Mouse (Mus musculus): Measurements from ENCODE around the gene Mmp25. TPM values are rescaled to one million over a fixed set of nuclear protein-coding genes. Genes with fewer than 3 reads are reported as not detected.

Mmp25 gene
- polyA plus RNA-seq, 1 experiment = 1.3 TPM

DNA sequence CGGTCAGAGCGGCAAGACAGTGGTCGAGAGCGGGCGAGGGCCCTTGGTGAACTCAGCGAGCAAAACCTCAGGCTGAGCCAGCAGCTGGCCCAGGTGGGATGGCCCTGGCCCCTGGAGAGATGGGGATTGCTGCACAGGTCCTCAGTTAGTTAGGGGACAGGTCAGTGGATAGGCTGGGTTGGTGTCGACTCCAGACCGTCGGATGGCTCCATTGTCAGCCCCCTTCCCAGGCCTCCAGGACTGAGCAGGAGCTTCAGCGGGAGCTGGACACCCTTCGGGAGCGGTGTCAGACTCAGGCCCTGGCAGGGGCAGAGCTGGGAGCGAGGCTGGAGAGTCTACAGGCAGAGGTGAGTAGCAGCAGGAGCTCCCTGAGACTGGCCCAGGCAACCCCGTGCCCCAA is 20.4 kb upstream of the Mmp25 start:
- no peak for TF ChIP-seq CTCF (IDR thresholded peaks at IDR 0.05; ENCODE audit: extremely low read depth, insufficient read depth, insufficient read length, insufficient replicate concordance)
- no peak for TF ChIP-seq POLR2A (IDR thresholded peaks at IDR 0.05; ENCODE audit: low read depth, low read length)
- H3K4me1 ChIP-seq (ENCODE audit: control insufficient read depth, insufficient read depth, insufficient read length) = peaks cover 7% of the 10 kb centered on the region; the same call in 1 of the 2 replicates
- no peak overlapping the region for H3K27ac ChIP-seq (ENCODE audit: insufficient read depth, low read length)
- no peak for DNase-seq (ENCODE audit: low read depth in 1 of 2, low spot score in 2 of 2)
- no peak overlapping the region for H3K4me3 ChIP-seq (ENCODE audit: extremely low read depth, insufficient read depth, insufficient read length)
- 91% methylated on average over 14 of the region's 14 CpGs for WGBS
- H3K36me3 ChIP-seq (ENCODE audit: control insufficient read depth, insufficient read depth, low read length) = peaks cover 15% of the 10 kb centered on the region
- H3K27me3 ChIP-seq (ENCODE audit: control insufficient read depth, insufficient read depth, low read length) = peaks cover under 1% of the 10 kb centered on the region; the same call in 1 of the 2 replicates

DNA sequence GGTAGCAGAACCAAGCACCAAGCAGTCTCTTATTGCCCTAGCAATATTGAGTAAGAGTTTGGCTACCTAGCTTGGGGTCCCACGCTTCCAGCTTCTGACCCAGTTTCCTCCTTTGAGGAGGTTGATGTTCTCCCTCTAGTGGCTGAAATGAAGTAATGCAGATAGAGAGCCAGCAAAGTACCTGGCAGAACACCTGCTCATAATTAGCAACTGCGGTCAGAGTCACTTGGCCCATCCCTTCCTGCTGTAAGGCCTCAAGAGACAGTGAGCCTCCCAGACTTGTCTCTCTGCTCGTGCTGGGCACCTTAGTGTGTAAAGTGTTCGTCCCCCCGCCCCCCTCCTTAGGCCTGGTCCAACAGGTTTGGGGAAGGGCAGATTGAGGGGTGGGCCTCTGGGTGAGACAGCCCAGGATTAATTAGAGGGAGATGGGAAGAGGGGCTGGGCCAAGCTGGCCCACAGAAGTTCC is 19.5 kb upstream of the Mmp25 start:
- Histone ChIP-seq H3K4me1 (ENCODE audit: control insufficient read depth, insufficient read depth, insufficient read length) (peaks cover 10% of the 10 kb centered on the region; the same call in 1 of the 2 replicates), H3K27ac (ENCODE audit: insufficient read depth, low read length) (no peak overlapping the region), H3K36me3 (ENCODE audit: control insufficient read depth, insufficient read depth, low read length) (peaks cover 10% of the 10 kb centered on the region), H3K27me3 (ENCODE audit: control insufficient read depth, insufficient read depth, low read length) (peaks cover 3% of the 10 kb centered on the region), H3K4me3 (ENCODE audit: extremely low read depth, insufficient read depth, insufficient read length) (no peak overlapping the region)
- 31% methylated on average over 5 of the region's 5 CpGs for WGBS
- TF ChIP-seq POLR2A (IDR thresholded peaks at IDR 0.05; ENCODE audit: low read depth, low read length) (no peak), CTCF (IDR thresholded peaks at IDR 0.05; ENCODE audit: extremely low read depth, insufficient read depth, insufficient read length, insufficient replicate concordance) (peak; percentile 35; the same call in 1 of the 2 replicates)
- DNase-seq (ENCODE audit: low read depth in 1 of 2, low spot score in 2 of 2) = no peak

DNA sequence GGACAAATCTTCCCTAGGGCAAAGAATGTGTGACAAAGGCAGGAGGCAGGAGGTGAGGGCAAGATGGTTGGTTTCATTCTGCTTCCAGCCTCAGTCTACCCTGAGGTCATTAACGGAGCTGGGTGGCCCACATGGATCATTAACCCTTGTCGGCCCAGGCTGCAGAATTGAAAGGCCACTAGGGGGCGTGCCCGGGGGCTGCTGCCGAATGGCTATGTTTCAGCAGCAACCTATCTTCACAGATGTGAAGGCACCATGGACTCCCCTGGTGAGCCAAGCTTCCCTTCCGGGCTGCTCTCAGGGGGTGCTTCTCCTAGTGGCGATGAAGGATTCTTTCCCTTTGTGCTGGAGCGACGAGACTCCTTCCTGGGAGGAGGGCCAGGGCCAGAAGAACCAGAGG is 16.4 kb upstream of the Mmp25 start:
- no peak overlapping the region for H3K4me3 ChIP-seq (ENCODE audit: extremely low read depth, insufficient read depth, insufficient read length)
- TF ChIP-seq CTCF (IDR thresholded peaks at IDR 0.05; ENCODE audit: extremely low read depth, insufficient read depth, insufficient read length, insufficient replicate concordance) (peak; percentile 37; the same call in 1 of the 2 replicates), POLR2A (IDR thresholded peaks at IDR 0.05; ENCODE audit: low read depth, low read length) (no peak)
- peaks cover 3% of the 10 kb centered on the region for H3K27me3 ChIP-seq (ENCODE audit: control insufficient read depth, insufficient read depth, low read length)
- no peak overlapping the region for H3K27ac ChIP-seq (ENCODE audit: insufficient read depth, low read length)
- DNase-seq (ENCODE audit: low read depth in 1 of 2, low spot score in 2 of 2) = no peak
- H3K4me1 ChIP-seq (ENCODE audit: control insufficient read depth, insufficient read depth, insufficient read length) = peaks cover 10% of the 10 kb centered on the region; the same call in 1 of the 2 replicates
- no peaks in the 10 kb centered on the region for H3K36me3 ChIP-seq (ENCODE audit: control insufficient read depth, insufficient read depth, low read length)
- WGBS = 15% methylated on average over 9 of the region's 9 CpGs

- H3K27ac ChIP-seq (ENCODE audit: insufficient read depth, low read length) = no peak overlapping the region
- DNase-seq (ENCODE audit: low read depth in 1 of 2, low spot score in 2 of 2) = no peak
- WGBS = 4% methylated on average over 14 of the region's 14 CpGs
- peaks cover 10% of the 10 kb centered on the region; the same call in 1 of the 2 replicates for H3K4me1 ChIP-seq (ENCODE audit: control insufficient read depth, insufficient read depth, insufficient read length)
- no peak for TF ChIP-seq POLR2A (IDR thresholded peaks at IDR 0.05; ENCODE audit: low read depth, low read length)
- TF ChIP-seq CTCF (IDR thresholded peaks at IDR 0.05; ENCODE audit: extremely low read depth, insufficient read depth, insufficient read length, insufficient replicate concordance) = no peak
- no peak overlapping the region for H3K4me3 ChIP-seq (ENCODE audit: extremely low read depth, insufficient read depth, insufficient read length)
- H3K27me3 ChIP-seq (ENCODE audit: control insufficient read depth, insufficient read depth, low read length) = peaks cover 3% of the 10 kb centered on the region
- H3K36me3 ChIP-seq (ENCODE audit: control insufficient read depth, insufficient read depth, low read length) = no peaks in the 10 kb centered on the region
These were observed 15.8 kb upstream of the Mmp25 start for GRCm38 (mm10) chr17:23660876-23661200.

DNA sequence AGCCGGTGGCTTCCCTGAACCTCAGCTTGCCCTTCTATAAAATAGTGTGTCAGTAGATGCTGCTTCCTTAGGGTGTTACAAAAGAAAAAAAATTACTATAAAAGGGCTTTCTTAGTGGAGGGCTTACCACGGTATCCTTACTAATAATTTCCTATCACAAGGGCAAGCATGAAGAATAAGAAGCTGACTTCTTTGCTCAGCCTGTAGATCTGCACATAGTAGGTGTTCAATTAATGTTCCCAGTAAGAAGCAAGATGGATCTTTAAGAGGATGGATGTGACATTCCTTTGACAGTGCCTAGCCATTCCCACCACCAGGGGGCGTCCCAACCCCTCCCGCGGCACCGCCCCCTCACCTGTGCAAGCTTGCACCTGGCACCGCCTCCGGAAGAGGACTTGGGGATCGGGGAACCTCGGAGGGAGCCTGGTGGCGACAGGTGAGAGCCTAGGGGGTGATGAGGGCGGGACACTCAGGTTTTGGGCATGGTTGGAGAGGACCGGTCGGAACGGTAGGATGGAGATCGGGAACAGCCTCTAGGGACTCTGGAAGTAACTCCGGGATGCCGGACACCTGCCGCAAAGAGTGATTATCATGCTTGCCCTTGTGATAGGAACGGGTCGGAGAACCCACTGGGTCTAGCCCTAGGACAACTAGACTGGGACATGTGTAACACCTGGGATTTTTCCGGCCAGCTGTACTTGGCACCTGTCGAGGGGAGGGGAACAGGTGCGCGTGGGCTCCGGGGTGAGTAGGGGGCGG is 15.2 kb upstream of the Mmp25 start, which contains the start of gene Bicdl2:
TSS of gene Bicdl2 (plus strand) at position 390 of the 759 bp plus-strand sequence.
- peaks cover 3% of the 10 kb centered on the region for H3K27me3 ChIP-seq (ENCODE audit: control insufficient read depth, insufficient read depth, low read length)
- H3K27ac ChIP-seq (ENCODE audit: insufficient read depth, low read length) = no peak within 1 kb of the TSS
- 7% methylated on average over 27 of the region's 27 CpGs for WGBS
- no peak for TF ChIP-seq POLR2A (IDR thresholded peaks at IDR 0.05; ENCODE audit: low read depth, low read length)
- TF ChIP-seq CTCF (IDR thresholded peaks at IDR 0.05; ENCODE audit: extremely low read depth, insufficient read depth, insufficient read length, insufficient replicate concordance) = peak; percentile 59
- peak in 1 of 2 experiments; percentile 46 for DNase-seq (ENCODE audit: low read depth in 1 of 2, low spot score in 2 of 2)
- H3K4me3 ChIP-seq (ENCODE audit: extremely low read depth, insufficient read depth, insufficient read length) = peak within 1 kb of the TSS; percentile 31; the same call in 1 of the 2 replicates
- peaks cover 10% of the 10 kb centered on the region; the same call in 1 of the 2 replicates for H3K4me1 ChIP-seq (ENCODE audit: control insufficient read depth, insufficient read depth, insufficient read length)
- H3K36me3 ChIP-seq (ENCODE audit: control insufficient read depth, insufficient read depth, low read length) = no peaks in the 10 kb centered on the region

DNA sequence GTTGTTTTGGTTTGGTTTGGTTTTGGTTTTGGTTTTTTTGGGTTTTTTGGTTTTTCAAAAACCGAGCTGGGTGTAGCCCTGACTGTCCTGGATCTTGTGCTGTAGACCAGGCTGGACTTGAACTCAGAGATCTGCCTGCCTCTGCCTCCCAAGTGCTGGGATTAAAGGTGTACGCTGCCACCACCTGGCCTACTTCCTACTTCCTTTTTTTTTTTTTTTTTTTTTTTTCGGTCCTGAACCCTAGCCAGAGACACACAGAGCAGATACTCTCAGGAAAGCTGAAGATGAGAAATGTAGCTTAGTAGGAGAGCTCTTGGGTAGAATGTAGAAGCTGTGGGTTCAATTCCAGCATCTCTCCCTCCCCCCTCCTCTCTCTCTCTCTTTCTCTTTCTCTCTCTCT is 13.4 kb upstream of the Mmp25 start:
- WGBS = 69% methylated on average over 3 of the region's 3 CpGs
- Histone ChIP-seq H3K27me3 (ENCODE audit: control insufficient read depth, insufficient read depth, low read length) (peaks cover 3% of the 10 kb centered on the region), H3K27ac (ENCODE audit: insufficient read depth, low read length) (no peak overlapping the region), H3K4me1 (ENCODE audit: control insufficient read depth, insufficient read depth, insufficient read length) (peaks cover 7% of the 10 kb centered on the region; the same call in 1 of the 2 replicates), H3K4me3 (ENCODE audit: extremely low read depth, insufficient read depth, insufficient read length) (no peak overlapping the region), H3K36me3 (ENCODE audit: control insufficient read depth, insufficient read depth, low read length) (no peaks in the 10 kb centered on the region)
- no peak for TF ChIP-seq POLR2A (IDR thresholded peaks at IDR 0.05; ENCODE audit: low read depth, low read length)
- no peak for TF ChIP-seq CTCF (IDR thresholded peaks at IDR 0.05; ENCODE audit: extremely low read depth, insufficient read depth, insufficient read length, insufficient replicate concordance)
- DNase-seq (ENCODE audit: low read depth in 1 of 2, low spot score in 2 of 2) = no peak

DNA sequence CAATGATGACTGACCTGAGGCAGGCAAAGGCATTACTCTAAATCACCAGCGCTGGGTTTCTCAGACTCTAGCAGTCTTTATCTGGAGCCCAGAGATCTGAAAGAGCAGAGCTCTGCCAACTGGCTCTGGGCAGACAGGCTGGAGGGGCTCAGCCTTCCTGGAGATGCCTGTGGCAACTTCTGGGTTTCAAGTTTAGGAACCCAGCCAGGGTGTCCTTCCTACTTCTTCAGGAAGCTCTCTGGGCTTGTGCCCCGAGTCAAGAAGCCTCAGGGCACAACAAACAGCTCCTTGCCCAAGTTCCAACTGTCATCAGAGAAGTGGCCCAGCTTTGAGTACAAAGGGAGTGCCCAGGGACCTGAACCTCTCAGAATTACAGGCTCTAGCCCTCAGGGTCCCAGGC is 9.3 kb upstream of the Mmp25 start:
- 28% methylated on average over 2 of the region's 2 CpGs for WGBS
- no peak for DNase-seq (ENCODE audit: low read depth in 1 of 2, low spot score in 2 of 2)
- Histone ChIP-seq H3K27ac (ENCODE audit: insufficient read depth, low read length) (no peak overlapping the region), H3K36me3 (ENCODE audit: control insufficient read depth, insufficient read depth, low read length) (no peaks in the 10 kb centered on the region), H3K4me1 (ENCODE audit: control insufficient read depth, insufficient read depth, insufficient read length) (no peaks in the 10 kb centered on the region), H3K4me3 (ENCODE audit: extremely low read depth, insufficient read depth, insufficient read length) (no peak overlapping the region), H3K27me3 (ENCODE audit: control insufficient read depth, insufficient read depth, low read length) (no peaks in the 10 kb centered on the region)
- TF ChIP-seq POLR2A (IDR thresholded peaks at IDR 0.05; ENCODE audit: low read depth, low read length) = no peak
- TF ChIP-seq CTCF (IDR thresholded peaks at IDR 0.05; ENCODE audit: extremely low read depth, insufficient read depth, insufficient read length, insufficient replicate concordance) = no peak
